Mouse (Mus musculus) embryo, embryonic 10 days (tissue): Measurements from ENCODE around the gene Nckap1.

Experiments used
- DNase-seq: peaks from one replicate; pipeline ENCODE4 v3.0.0-alpha.2; 2015; ENCODE audit warnings: low spot score

The Nckap1 gene

GRCm38 (mm10) chr2:80581043-80581711 is at the start of gene Nckap1:
Nckap1 (minus strand) TSS chr2:80581380.
- DNase-seq: peak; percentile 80

- no peak for DNase-seq
These were observed 43.3 kb upstream of the Nckap1 start for GRCm38 (mm10) chr2:80624523-80624922.

GRCm38 (mm10) chr2:80621921-80622320 is 40.7 kb upstream of the Nckap1 start:
- no peak for DNase-seq

GRCm38 (mm10) chr2:80618991-80619390 is 37.8 kb upstream of the Nckap1 start:
- no peak for DNase-seq

GRCm38 (mm10) chr2:80616854-80617737 is 35.9 kb upstream of the Nckap1 start, which contains the start of the genes Dusp19 and Nup35:
Dusp19 (plus strand) TSS chr2:80617045.
Nup35 (plus strand) TSS chr2:80617236.
- DNase-seq: peak; percentile 96

GRCm38 (mm10) chr2:80612796-80613195 is 31.6 kb upstream of the Nckap1 start:
- DNase-seq: no peak

- no peak for DNase-seq
These were observed 31.1 kb upstream of the Nckap1 start for GRCm38 (mm10) chr2:80612286-80612685.

GRCm38 (mm10) chr2:80603771-80604426 is 22.7 kb upstream of the Nckap1 start:
- no peak for DNase-seq

- DNase-seq: no peak
These were observed 21.6 kb upstream of the Nckap1 start for GRCm38 (mm10) chr2:80602756-80603155.

GRCm38 (mm10) chr2:80600611-80601010 is 19.4 kb upstream of the Nckap1 start:
- no peak for DNase-seq

- DNase-seq: no peak
These were observed 18.7 kb upstream of the Nckap1 start for GRCm38 (mm10) chr2:80599850-80600249.

GRCm38 (mm10) chr2:80596960-80597359 is 15.8 kb upstream of the Nckap1 start:
- DNase-seq: no peak

- no peak for DNase-seq
These were observed 13.2 kb upstream of the Nckap1 start for GRCm38 (mm10) chr2:80594215-80594918.

GRCm38 (mm10) chr2:80582356-80582755 is 1.2 kb upstream of the Nckap1 start:
- DNase-seq: no peak

- DNase-seq: peak; percentile 47
These were observed 744 bp downstream of the Nckap1 start for GRCm38 (mm10) chr2:80580311-80580961.

GRCm38 (mm10) chr2:80579253-80579891 is 1.8 kb downstream of the Nckap1 start:
- DNase-seq: no peak

- DNase-seq: no peak
These were observed 3.9 kb downstream of the Nckap1 start for GRCm38 (mm10) chr2:80577286-80577685.

- DNase-seq: no peak
These were observed 10.5 kb downstream of the Nckap1 start for GRCm38 (mm10) chr2:80570656-80571055.

GRCm38 (mm10) chr2:80567411-80567810 is 13.8 kb downstream of the Nckap1 start:
- no peak for DNase-seq

GRCm38 (mm10) chr2:80562253-80562652 is 18.9 kb downstream of the Nckap1 start:
- DNase-seq: no peak

- DNase-seq: no peak
These were observed 19.7 kb downstream of the Nckap1 start for GRCm38 (mm10) chr2:80561478-80561877.
